Mouse (Mus musculus): Measurements from ENCODE around the gene Trpm4. TPM values are rescaled to one million over a fixed set of nuclear protein-coding genes. Genes with fewer than 3 reads are reported as not detected.

Trpm4 gene
- total and polyA plus RNA-seq, 3 experiments: 9.3 to 17.6 (median 12.0) TPM

DNA sequence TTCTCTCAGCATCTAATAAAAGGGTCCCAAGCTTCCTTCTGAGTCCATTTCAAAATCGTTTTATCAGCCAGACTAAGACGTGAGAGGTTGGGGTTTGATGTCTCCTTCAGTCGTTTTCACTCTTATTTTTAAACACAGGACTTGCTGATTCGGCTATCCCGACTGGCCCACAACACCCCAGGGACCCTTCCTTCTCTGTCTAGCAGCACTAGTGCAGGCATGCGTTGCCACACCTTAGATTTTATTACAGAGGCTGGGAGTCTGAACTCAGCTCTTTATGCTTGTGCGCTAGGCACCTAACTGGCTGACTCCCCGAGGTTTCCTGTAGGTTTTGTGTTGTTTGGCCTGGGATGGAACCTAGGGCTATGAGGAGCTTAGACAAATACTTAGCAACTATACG, 20.1 kb downstream of the Trpm4 start:
- H3K27ac ChIP-seq (ENCODE audit: insufficient read depth, low read depth): no peak overlapping the region
- no peak for TF ChIP-seq TBP (conservative IDR thresholded peaks at IDR 0.05; ENCODE audit: low read depth, low read length)
- no peak for TF ChIP-seq SIN3A (IDR thresholded peaks at IDR 0.05; ENCODE audit: low read length)
- no peak overlapping the region for H3K9ac ChIP-seq (ENCODE audit: insufficient read depth, low read depth)
- no peaks in the 10 kb centered on the region for H3K9me3 ChIP-seq (replicated peaks; ENCODE audit: low read length)
- H3K79me2 ChIP-seq (replicated peaks; ENCODE audit: control insufficient read depth, extremely low read depth, insufficient read depth, poor library complexity, severe bottlenecking): no peaks in the 10 kb centered on the region
- H3K4me1 ChIP-seq (ENCODE audit: control insufficient read depth in 1 of 2, insufficient read depth in 2 of 2): peaks cover 3 to 9% of the 10 kb centered on the region in 2 experiments
- no peak overlapping the region for H3K4me3 ChIP-seq (replicated peaks in 1 of 3; ENCODE audit: low read depth in 2 of 3, low read length in 2 of 3, poor library complexity in 1 of 3)
- H3K27me3 ChIP-seq (replicated peaks): peaks cover 1% of the 10 kb centered on the region
- H3K4me2 ChIP-seq (ENCODE audit: insufficient read depth, low read depth, poor library complexity, severe bottlenecking): no peak overlapping the region
- dilution Hi-C loops (cut with MboI; ENCODE audit: extremely low pct_ligation_motif_present, extremely low pct_unique_long_range_greater_than_20kb, low sequenced_read_pairs): no loop called here
- peaks cover 0 to 10% of the 10 kb centered on the region in 2 experiments for H3K36me3 ChIP-seq (replicated peaks in 1 of 2; ENCODE audit: control insufficient read depth in 1 of 2, insufficient read depth in 1 of 2, low read length in 1 of 2)
- in situ Hi-C loops (cut with MboI; ENCODE audit: low pct_ligation_motif_present, low pct_unique_long_range_greater_than_20kb, low sequenced_read_pairs): no loop called here
- no peak for DNase-seq (ENCODE audit: extremely low read depth)

- peaks cover 1% of the 10 kb centered on the region for H3K27me3 ChIP-seq (replicated peaks)
- H3K4me1 ChIP-seq (ENCODE audit: control insufficient read depth in 1 of 2, insufficient read depth in 2 of 2): peaks cover 5 to 16% of the 10 kb centered on the region in 2 experiments
- no peak for DNase-seq (ENCODE audit: extremely low read depth)
- H3K4me2 ChIP-seq (ENCODE audit: insufficient read depth, low read depth, poor library complexity, severe bottlenecking): no peak overlapping the region
- H3K36me3 ChIP-seq (replicated peaks in 1 of 2; ENCODE audit: control insufficient read depth in 1 of 2, insufficient read depth in 1 of 2, low read length in 1 of 2): peaks cover 0 to 6% of the 10 kb centered on the region in 2 experiments
- in situ Hi-C loops (cut with MboI; ENCODE audit: low pct_ligation_motif_present, low pct_unique_long_range_greater_than_20kb, low sequenced_read_pairs) (no loop called here), dilution Hi-C loops (cut with MboI; ENCODE audit: extremely low pct_ligation_motif_present, extremely low pct_unique_long_range_greater_than_20kb, low sequenced_read_pairs) (no loop called here)
- no peak overlapping the region for H3K27ac ChIP-seq (ENCODE audit: insufficient read depth, low read depth)
- TF ChIP-seq BHLHE40 (IDR thresholded peaks at IDR 0.05; ENCODE audit: low read depth, low read length) (no peak), NRF1 (IDR thresholded peaks at IDR 0.05; ENCODE audit: low read depth, low read length) (no peak), POLR2AphosphoS2 (IDR thresholded peaks at IDR 0.05; ENCODE audit: low read depth, low read length) (no peak), NELFE (IDR thresholded peaks at IDR 0.05; ENCODE audit: low read depth, low read length) (no peak), USF2 (conservative IDR thresholded peaks at IDR 0.05; ENCODE audit: low read depth, low read length) (no peak), MXI1 (IDR thresholded peaks at IDR 0.05; ENCODE audit: low read depth, low read length) (no peak), E2F4 (IDR thresholded peaks at IDR 0.05; ENCODE audit: insufficient replicate concordance, low read depth, low read length) (no peak), MAZ (IDR thresholded peaks at IDR 0.05; ENCODE audit: low read depth, low read length) (no peak), SMC3 (IDR thresholded peaks at IDR 0.05; ENCODE audit: low read depth, low read length) (no peak), MEF2A (IDR thresholded peaks at IDR 0.05; ENCODE audit: borderline replicate concordance, low read depth, low read length) (no peak), ZC3H11A (IDR thresholded peaks at IDR 0.05; ENCODE audit: low read depth, low read length) (no peak), RCOR1 (conservative IDR thresholded peaks at IDR 0.05; ENCODE audit: low read depth, low read length) (no peak), IRF4 (IDR thresholded peaks at IDR 0.05; ENCODE audit: low read depth, low read length) (no peak), ETS1 (conservative IDR thresholded peaks at IDR 0.05; ENCODE audit: low read depth, low read length) (no peak), ZNF384 (IDR thresholded peaks at IDR 0.05; ENCODE audit: low read depth, low read length) (no peak), MAFK (IDR thresholded peaks at IDR 0.05; ENCODE audit: insufficient replicate concordance, low read length) (no peak), POLR2A (IDR thresholded peaks at IDR 0.05; ENCODE audit: low read depth, low read length) (no peak), TCF12 (IDR thresholded peaks at IDR 0.05; ENCODE audit: low read depth, low read length) (no peak), TBP (conservative IDR thresholded peaks at IDR 0.05; ENCODE audit: low read depth, low read length) (no peak)
- H3K4me3 ChIP-seq (replicated peaks in 1 of 3; ENCODE audit: low read depth in 2 of 3, low read length in 2 of 3, poor library complexity in 1 of 3): no peak overlapping the region
- no peak overlapping the region for H3K9ac ChIP-seq (ENCODE audit: insufficient read depth, low read depth)
- H3K79me2 ChIP-seq (replicated peaks; ENCODE audit: control insufficient read depth, extremely low read depth, insufficient read depth, poor library complexity, severe bottlenecking): no peaks in the 10 kb centered on the region
- H3K9me3 ChIP-seq (replicated peaks; ENCODE audit: low read length): no peaks in the 10 kb centered on the region
These were observed 20.7 kb downstream of the Trpm4 start for GRCm38 (mm10) chr7:45312686-45313453.
